Mouse (Mus musculus) midbrain, embryonic 14.5 days (tissue): ENCODE results near the gene Cyp1a2. TPM values are rescaled to one million over a fixed set of nuclear protein-coding genes. Genes with fewer than 3 reads are reported as not detected.

Experiments used
- ATAC-seq: fragments of 200-750 bp; cut with Nextera tagmentation; 2 replicates; pipeline ENCODE4 v1.8.0; 2017; ENCODE audit warnings: moderate number of reproducible peaks, moderate library complexity; ENCODE audit not compliant: low FRiP score, low TSS enrichment
- DNase-seq: peaks from one replicate; pipeline ENCODE4 v3.0.0-alpha.2; 2015
- H3K27ac ChIP-seq: fragments of 300-500 bp; sonication (generic); replicated peaks from 2 replicates; pipeline ENCODE4 v1.5.1; 2014; ENCODE audit warnings: mild to moderate bottlenecking, low read depth, low read length, moderate library complexity
- H3K27me3 ChIP-seq: fragments of 300-500 bp; sonication (generic); 2 replicates; pipeline ENCODE4 v1.6.1; 2014; ENCODE audit warnings: low read length, control low read depth, mixed read lengths; ENCODE audit not compliant: control insufficient read depth, insufficient read depth
- H3K36me3 ChIP-seq: fragments of 300-500 bp; sonication (generic); 2 replicates; pipeline ENCODE4 v1.6.1; 2014; ENCODE audit warnings: low read length, control low read depth; ENCODE audit not compliant: control insufficient read depth, insufficient read depth
- H3K4me1 ChIP-seq: fragments of 300-500 bp; sonication (generic); 2 replicates; pipeline ENCODE4 v1.6.1; 2014; ENCODE audit warnings: mild to moderate bottlenecking, antibody characterized with exemption, low read length, control low read depth; ENCODE audit not compliant: control insufficient read depth, insufficient read depth
- H3K4me2 ChIP-seq: fragments of 300-500 bp; sonication (generic); 2 replicates; pipeline ENCODE4 v1.6.1; 2014; ENCODE audit warnings: mild to moderate bottlenecking, low read length, moderate library complexity
- H3K4me3 ChIP-seq: fragments of 300-500 bp; sonication (generic); replicated peaks from 2 replicates; pipeline ENCODE4 v1.5.1; 2014; ENCODE audit warnings: low read depth, low read length
- H3K9ac ChIP-seq: fragments of 300-500 bp; sonication (generic); replicated peaks from 2 replicates; pipeline ENCODE4 v1.6.1; 2014; ENCODE audit warnings: mild to moderate bottlenecking, low read length, moderate library complexity
- H3K9me3 ChIP-seq: fragments of 300-500 bp; sonication (generic); 2 replicates; pipeline ENCODE4 v1.6.1; 2016; ENCODE audit warnings: low read length, control low read depth, mixed read lengths; ENCODE audit not compliant: control insufficient read depth
- WGBS: fragments of 180-500 bp; shearing (Covaris S2); extraction: QIAGEN DNeasy Blood & Tissue Kit; methylation state at CpG from one replicate; pipeline ENCODE4 v1.1.7; 2014; 5-methylcytosine and 5-hydroxymethylcytosine counted together
- polyA plus RNA-seq: library from polyadenylated mRNA; unstranded; fragments of >200 nt; fragmentation: Nextera tagmentation; extraction: Ambion mirVana; gene quantifications from 2 replicates; pipeline ENCODE4 v1.2.1, GENCODE M21; 2014

Gene Cyp1a2
- polyA plus RNA-seq, 1 experiment from 2014 or later = not detected

DNA sequence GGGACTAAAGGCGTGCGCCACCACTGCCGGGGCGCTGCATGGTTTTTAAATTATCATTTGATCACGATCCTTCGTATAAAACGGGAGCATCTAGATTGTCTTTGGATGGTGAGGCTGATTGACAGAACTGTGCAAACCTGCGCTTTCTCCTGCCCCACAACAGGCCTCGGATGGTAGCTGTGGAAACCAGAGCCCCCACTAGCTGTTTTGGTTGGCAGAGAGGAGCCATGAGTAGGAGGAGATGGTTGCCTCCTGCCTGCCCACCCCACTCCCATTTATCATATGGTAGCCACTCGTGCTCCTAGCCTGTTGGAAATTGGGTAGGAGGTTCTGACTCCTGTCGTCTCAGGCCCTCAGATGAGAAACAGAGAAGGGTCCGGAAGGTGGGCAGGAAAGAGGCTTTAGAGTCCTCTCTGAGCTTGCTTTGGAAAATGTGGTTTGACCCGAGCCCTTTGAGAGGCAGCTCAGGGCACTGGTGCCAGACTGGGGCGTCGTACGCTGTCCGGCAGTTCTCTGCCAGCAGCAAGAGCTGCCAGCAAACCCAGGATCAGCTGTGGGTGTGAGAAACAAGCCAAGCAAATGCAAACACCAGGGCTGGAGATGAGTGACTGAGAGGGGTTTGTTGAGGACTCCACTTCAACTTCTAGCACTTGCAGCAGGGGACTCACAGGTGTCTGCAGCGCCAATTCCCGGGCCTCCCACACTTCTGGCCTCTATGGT, 26.7 kb downstream of the Cyp1a2 start:
- Histone ChIP-seq H3K9ac (no peak overlapping the region), H3K27ac (no peak overlapping the region), H3K36me3 (no peaks in the 10 kb centered on the region), H3K9me3 (no peaks in the 10 kb centered on the region), H3K4me1 (peaks cover 5% of the 10 kb centered on the region; the same call in 1 of the 2 replicates), H3K4me2 (no peak overlapping the region), H3K27me3 (0 out of 2 replicates have a peak, but pooled peaks cover 5% of the 10 kb centered on the region), H3K4me3 (no peak overlapping the region)
- 88% methylated on average over 19 of the region's 19 CpGs for WGBS
- ATAC-seq (no peak), DNase-seq (no peak)

GRCm38 (mm10) chr9:57655749-57656148, 27.8 kb downstream of the Cyp1a2 start:
- DNase-seq (peak; percentile 97), ATAC-seq (peak; percentile 87)
- no peaks in the 10 kb centered on the region for H3K36me3 ChIP-seq
- 0 out of 2 replicates have a peak, but pooled peaks cover 5% of the 10 kb centered on the region for H3K27me3 ChIP-seq
- no peak overlapping the region for H3K4me3 ChIP-seq
- no peak overlapping the region for H3K27ac ChIP-seq
- no peak overlapping the region for H3K9ac ChIP-seq
- no peaks in the 10 kb centered on the region for H3K9me3 ChIP-seq
- 1% methylated on average over 11 of the region's 11 CpGs for WGBS
- peaks cover 5% of the 10 kb centered on the region; the same call in 1 of the 2 replicates for H3K4me1 ChIP-seq
- H3K4me2 ChIP-seq = peak overlapping the region; percentile 39

DNA sequence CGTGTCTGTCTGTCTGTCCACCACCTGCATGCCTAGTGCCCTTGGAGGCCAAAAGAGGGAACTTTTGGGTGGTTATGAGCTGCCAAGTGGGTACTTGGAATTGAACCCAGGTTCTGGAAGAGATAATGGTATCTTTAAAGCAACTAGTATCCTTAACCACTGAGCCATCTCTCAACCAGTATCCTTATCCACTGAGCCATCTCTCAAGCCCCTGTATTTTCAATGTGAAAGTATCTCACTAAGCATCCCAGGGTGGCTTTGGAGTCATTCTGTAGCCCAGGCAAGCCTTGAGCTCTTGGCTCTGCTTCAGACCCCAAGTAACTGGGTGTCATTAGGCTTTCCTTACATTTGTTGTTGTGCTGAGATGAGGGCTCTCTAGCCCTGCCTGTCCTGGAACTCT, 28.5 kb downstream of the Cyp1a2 start:
- Histone ChIP-seq H3K4me2 (no peak overlapping the region), H3K4me3 (no peak overlapping the region), H3K36me3 (no peaks in the 10 kb centered on the region), H3K27ac (no peak overlapping the region), H3K9ac (no peak overlapping the region), H3K9me3 (no peaks in the 10 kb centered on the region), H3K4me1 (peaks cover 5% of the 10 kb centered on the region; the same call in 1 of the 2 replicates), H3K27me3 (0 out of 2 replicates have a peak, but pooled peaks cover 5% of the 10 kb centered on the region)
- 96% methylated on average over 1 of the region's 1 CpGs for WGBS
- no peak for ATAC-seq
- no peak for DNase-seq

- H3K4me3 ChIP-seq = no peak within 1 kb of the TSS
- H3K9me3 ChIP-seq = no peaks in the 10 kb centered on the region
- no peak within 1 kb of the TSS for H3K9ac ChIP-seq
- H3K27ac ChIP-seq = no peak within 1 kb of the TSS
- 0 out of 2 replicates have a peak, but pooled peaks cover 5% of the 10 kb centered on the region for H3K27me3 ChIP-seq
- no peaks in the 10 kb centered on the region for H3K36me3 ChIP-seq
- DNase-seq (no peak), ATAC-seq (no peak)
- 41% methylated on average over 5 of the region's 5 CpGs for WGBS
- H3K4me1 ChIP-seq = peaks cover 5% of the 10 kb centered on the region; the same call in 1 of the 2 replicates
- no peak within 1 kb of the TSS for H3K4me2 ChIP-seq
These were observed 30.2 kb downstream of the Cyp1a2 start, which contains the start of gene Csk for GRCm38 (mm10) chr9:57653283-57653682. Gene Csk, minus strand, starts transcription at chr9:57653631.

DNA sequence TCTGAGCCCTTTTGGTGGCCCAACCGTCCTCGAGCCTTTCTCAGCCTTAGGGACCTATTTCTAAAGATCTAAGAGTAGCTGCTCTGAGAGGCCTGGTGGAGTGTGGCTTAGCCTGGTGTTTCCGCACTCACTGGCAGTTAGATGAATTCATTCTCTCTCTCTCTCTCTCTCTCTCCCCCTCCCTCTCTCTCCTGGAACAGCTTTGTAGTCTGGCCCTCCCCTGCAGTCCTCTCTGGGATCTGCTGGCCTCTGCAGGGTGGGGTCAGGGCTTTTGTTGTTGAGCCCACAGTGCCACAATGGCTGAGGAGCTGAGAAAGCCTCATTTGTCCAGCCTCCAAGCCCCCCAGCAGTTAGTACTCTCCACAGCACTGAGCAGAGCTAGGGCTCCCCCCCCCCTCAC, 30.6 kb downstream of the Cyp1a2 start:
- H3K9ac ChIP-seq = no peak overlapping the region

DNA sequence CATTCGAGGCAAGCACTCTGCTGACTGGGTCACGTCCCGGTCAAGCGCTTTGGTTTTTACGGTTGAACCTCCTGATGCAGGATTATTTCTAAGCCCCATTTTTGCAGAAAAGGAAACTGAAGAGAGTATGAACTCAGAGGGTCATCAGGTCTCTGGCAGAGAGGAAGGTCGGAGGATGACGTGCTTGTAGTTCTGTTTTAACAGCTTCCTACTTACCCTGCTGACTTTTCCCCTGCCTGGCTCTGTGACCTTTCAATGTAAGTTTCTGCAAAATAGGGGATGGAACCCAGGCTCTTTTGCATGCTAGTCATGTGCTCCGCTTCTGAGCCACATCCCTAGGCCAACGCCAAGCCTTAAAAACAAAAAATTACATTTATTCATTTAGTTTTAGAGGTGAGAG, 31.2 kb downstream of the Cyp1a2 start:
- WGBS = 59% methylated on average over 9 of the region's 9 CpGs
- Histone ChIP-seq H3K9ac (no peak overlapping the region), H3K4me3 (no peak overlapping the region), H3K36me3 (no peaks in the 10 kb centered on the region), H3K4me1 (peaks cover 5% of the 10 kb centered on the region; the same call in 1 of the 2 replicates), H3K27me3 (0 out of 2 replicates have a peak, but pooled peaks cover 5% of the 10 kb centered on the region), H3K9me3 (no peaks in the 10 kb centered on the region), H3K27ac (no peak overlapping the region), H3K4me2 (no peak overlapping the region)
- ATAC-seq (no peak), DNase-seq (no peak)

More for the DNA sequence above, 30.6 kb downstream of the Cyp1a2 start:
- Histone ChIP-seq H3K9me3 (no peaks in the 10 kb centered on the region), H3K27ac (no peak overlapping the region), H3K27me3 (0 out of 2 replicates have a peak, but pooled peaks cover 5% of the 10 kb centered on the region), H3K4me2 (no peak overlapping the region), H3K4me3 (no peak overlapping the region), H3K4me1 (peaks cover 5% of the 10 kb centered on the region; the same call in 1 of the 2 replicates), H3K36me3 (no peaks in the 10 kb centered on the region)
- 9% methylated on average over 3 of the region's 3 CpGs for WGBS
- ATAC-seq (no peak), DNase-seq (no peak)

- Histone ChIP-seq H3K27ac (no peak overlapping the region), H3K9ac (no peak overlapping the region), H3K27me3 (0 out of 2 replicates have a peak, but pooled peaks cover 5% of the 10 kb centered on the region), H3K4me1 (peaks cover 5% of the 10 kb centered on the region; the same call in 1 of the 2 replicates), H3K4me3 (no peak overlapping the region), H3K9me3 (no peaks in the 10 kb centered on the region), H3K36me3 (no peaks in the 10 kb centered on the region), H3K4me2 (no peak overlapping the region)
- DNase-seq (peak; percentile 44), ATAC-seq (no peak)
- 37% methylated on average over 6 of the region's 6 CpGs for WGBS
These were observed 32.7 kb downstream of the Cyp1a2 start for GRCm38 (mm10) chr9:57650786-57651311.

DNA sequence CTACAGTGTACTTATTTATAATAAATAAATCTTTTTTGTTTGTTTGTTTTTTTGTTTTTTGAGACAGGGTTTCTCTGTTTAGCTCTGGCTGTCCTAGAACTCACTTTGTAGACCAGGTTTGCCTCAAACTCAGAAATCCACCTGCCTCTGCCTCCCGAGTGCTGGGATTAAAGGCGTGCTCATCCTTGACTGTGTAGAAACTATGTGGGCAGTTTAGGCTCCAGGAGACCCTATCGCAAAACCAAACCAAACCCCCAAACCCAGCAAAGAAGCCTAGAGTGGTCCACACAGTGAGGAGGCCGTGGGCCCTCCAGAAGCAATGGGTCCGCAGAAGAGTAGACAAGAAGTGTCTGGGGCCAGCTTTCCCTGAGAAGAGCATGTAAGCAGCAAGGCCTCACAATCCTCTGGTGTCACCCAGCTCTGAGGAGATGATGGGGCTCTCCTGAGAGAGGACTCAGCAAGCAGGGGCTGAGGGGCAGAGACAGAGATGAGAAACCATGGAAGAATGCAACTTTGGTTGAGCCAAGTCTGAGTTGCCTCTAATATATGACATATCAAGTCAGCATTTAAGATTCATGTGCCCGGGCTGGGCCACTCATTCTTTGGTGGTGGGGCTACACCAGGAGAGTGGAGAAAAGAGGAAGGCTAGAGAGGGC, 33.2 kb downstream of the Cyp1a2 start:
- no peak overlapping the region for H3K27ac ChIP-seq
- H3K4me2 ChIP-seq = no peak overlapping the region
- H3K9me3 ChIP-seq = no peaks in the 10 kb centered on the region
- H3K27me3 ChIP-seq = 0 out of 2 replicates have a peak, but pooled peaks cover 5% of the 10 kb centered on the region
- ATAC-seq (no peak), DNase-seq (no peak)
- H3K9ac ChIP-seq = no peak overlapping the region
- WGBS = 93% methylated on average over 6 of the region's 6 CpGs
- H3K36me3 ChIP-seq = no peaks in the 10 kb centered on the region
- H3K4me1 ChIP-seq = peaks cover 5% of the 10 kb centered on the region; the same call in 1 of the 2 replicates
- no peak overlapping the region for H3K4me3 ChIP-seq
